Mouse (Mus musculus) E14TG2a.4 (cell line): ENCODE results near the gene Gcgr.

ENCODE experiments used
- CTCF ChIP-seq: conservative IDR thresholded peaks from 2 replicates; pipeline ENCODE4 v1.5.1; 2014; ENCODE audit warnings: low read length
- NANOG ChIP-seq: IDR thresholded peaks from 2 replicates; pipeline ENCODE4 v1.6.1; 2014; ENCODE audit warnings: borderline replicate concordance, low read length, mixed read lengths
- POU5F1 ChIP-seq: IDR thresholded peaks from 2 replicates; pipeline ENCODE4 v1.6.1; 2014; ENCODE audit warnings: low read length, borderline replicate concordance

GRCm38 (mm10) chr11:120522581-120522980, 7.9 kb upstream of the Gcgr start:
- TF ChIP-seq NANOG (no peak), POU5F1 (no peak), CTCF (no peak)
